8 mouse cellular contexts compared by ENCODE assay signal in genomic region chr19:4865147-4865546, GRCm38 (mm10). TPM values are rescaled to one million over a fixed set of nuclear protein-coding genes. Genes with fewer than 3 reads are reported as not detected.
A peak's percentile ranks its signal among the peaks of the same experiment; 100 is the strongest.
DNase-seq lines count a peak whose midpoint lies in the region; ATAC-seq and TF ChIP-seq lines count a peak whose summit lies in the region.

No protein-coding gene starts in this region.

- H3K9ac ChIP-seq in forebrain, embryonic 12.5 days = no peak overlapping the region

- H3K36me3 ChIP-seq in forebrain, embryonic 12.5 days (replicated peaks) = no peaks in the 10 kb centered on the region; the same call in 1 of the 2 replicates
- H3K36me3 ChIP-seq in myocyte (ENCODE audit: control insufficient read depth, insufficient read depth) = no peaks in the 10 kb centered on the region

- H3K4me3 ChIP-seq in forebrain, embryonic 12.5 days (replicated peaks) = no peak overlapping the region
- no peak overlapping the region for H3K4me3 ChIP-seq in myocyte

- WGBS in forebrain, embryonic 12.5 days = 11% methylated on average over 17 of the region's 17 CpGs

- H3K27ac ChIP-seq in forebrain, embryonic 12.5 days = no peak overlapping the region

- H3K27me3 ChIP-seq in forebrain, embryonic 12.5 days = peaks cover 21% of the 10 kb centered on the region; the same call in 1 of the 2 replicates
- no peaks in the 10 kb centered on the region for H3K27me3 ChIP-seq in myocyte (ENCODE audit: control insufficient read depth, insufficient read depth, insufficient read length)

- no peak overlapping the region for H3ac ChIP-seq in myocyte (ENCODE audit: control insufficient read depth, insufficient read length)

- peak; percentile 61 to 68 for DNase-seq in adrenal gland, adult (ENCODE audit: inconsistent age in 2 of 2, low spot score in 1 of 2)
- DNase-seq in adrenal gland, adult 8-10 months = no peak
- DNase-seq in A20 (ENCODE audit: low read depth, low spot score) = peak; percentile 30
- peak; percentile 59 for DNase-seq in kidney, postnatal 14 days
- DNase-seq in left cerebral cortex, postnatal 14 days (ENCODE audit: low spot score in 2 of 2) = no peak
- no peak for DNase-seq in frontal cortex, postnatal 14 days (ENCODE audit: low spot score in 2 of 2)

- ATAC-seq in forebrain, embryonic 12.5 days (ENCODE audit: low FRiP score) = no peak

- H3K4me2 ChIP-seq in forebrain, embryonic 12.5 days = peak overlapping the region; percentile 25; the same call in 1 of the 2 replicates
- H3K4me2 ChIP-seq in myocyte (ENCODE audit: low read depth) = no peak overlapping the region

- no peaks in the 10 kb centered on the region for H3K9me3 ChIP-seq in forebrain, embryonic 12.5 days

- peaks cover 5% of the 10 kb centered on the region; the same call in 1 of the 2 replicates for H3K4me1 ChIP-seq in forebrain, embryonic 12.5 days

- no peak for TF ChIP-seq POLR2A in myocyte (IDR thresholded peaks at IDR 0.05; ENCODE audit: insufficient read length, low read depth)

- H3K79me2 ChIP-seq in myocyte (ENCODE audit: control insufficient read depth, insufficient read depth) = no peaks in the 10 kb centered on the region

- intact Hi-C loops in left cerebral cortex, postnatal 14 days (cut with DNase I) = no loop called here

TF ChIP-seq in myocyte, 11 proteins besides CTCF, POLR2A, EP300 and RAD21:
- TF ChIP-seq TCF12 (IDR thresholded peaks at IDR 0.05; ENCODE audit: insufficient read depth, poor library complexity, severe bottlenecking) (no peak), POLR2AphosphoS2 (IDR thresholded peaks at IDR 0.05; ENCODE audit: insufficient read length, low read depth) (peak; percentile 73)

RNA-seq across cellular contexts. Expression of gene Ctsf, which starts 10.2 kb away (rescaled TPM):
- total RNA-seq in adrenal gland, adult 8-10 months (2022) = 100 to 1,000 TPM; 412 to 672 (median 540) TPM
- polyA plus RNA-seq in forebrain, embryonic 12.5 days (2016; fragmentation: Nextera tagmentation; extraction: Ambion mirVana) = 30.0 and 30.9 TPM in 2 replicates
- 6.6 TPM for polyA plus RNA-seq in myocyte (2012; fragmentation: generic; extraction: Trizol)
- total RNA-seq in left cerebral cortex, postnatal 14 days (2021) = 100 to 1,000 TPM; 115 to 120 TPM

RNA-seq across cellular contexts. Expression of gene Actn3, which starts 12.6 kb away (rescaled TPM):
- total RNA-seq in adrenal gland, adult 8-10 months (2022) = 1 to 10 TPM in 1 of 4 experiments, under 1 TPM in 3; 0.46 to 1.5 (median 0.75) TPM
- polyA plus RNA-seq in forebrain, embryonic 12.5 days (2016; fragmentation: Nextera tagmentation; extraction: Ambion mirVana) = 1.2 and 1.3 TPM in 2 replicates
- polyA plus RNA-seq in myocyte (2012; fragmentation: generic; extraction: Trizol) = 418 TPM
- total RNA-seq in left cerebral cortex, postnatal 14 days (2021) = 1 to 10 TPM; 2.8 to 3.0 TPM

RNA-seq across cellular contexts. Expression of gene Zdhhc24, which starts 13.3 kb away (rescaled TPM):
- 10 to 100 TPM; 26.3 to 35.8 (median 29.2) TPM for total RNA-seq in adrenal gland, adult 8-10 months (2022)
- 17.4 and 17.5 TPM in 2 replicates for polyA plus RNA-seq in forebrain, embryonic 12.5 days (2016; fragmentation: Nextera tagmentation; extraction: Ambion mirVana)
- 9.3 TPM for polyA plus RNA-seq in myocyte (2012; fragmentation: generic; extraction: Trizol)
- total RNA-seq in left cerebral cortex, postnatal 14 days (2021) = 10 to 100 TPM; 27.7 to 29.0 TPM

RNA-seq across cellular contexts. Expression of gene Ccdc87, which starts 26.0 kb away (rescaled TPM):
- under 1 TPM; 0.15 to 0.59 (median 0.29) TPM for total RNA-seq in adrenal gland, adult 8-10 months (2022)
- 0.19 TPM in 2 replicates for polyA plus RNA-seq in forebrain, embryonic 12.5 days (2016; fragmentation: Nextera tagmentation; extraction: Ambion mirVana)
- 0.04 TPM for polyA plus RNA-seq in myocyte (2012; fragmentation: generic; extraction: Trizol)
- total RNA-seq in left cerebral cortex, postnatal 14 days (2021) = 1 to 10 TPM; 2.1 to 2.2 TPM

RNA-seq across cellular contexts. Expression of gene Ccs, which starts 26.0 kb away (rescaled TPM):
- total RNA-seq in adrenal gland, adult 8-10 months (2022) = 100 to 1,000 TPM; 101 to 198 (median 175) TPM
- polyA plus RNA-seq in forebrain, embryonic 12.5 days (2016; fragmentation: Nextera tagmentation; extraction: Ambion mirVana) = 34.6 and 37.9 TPM in 2 replicates
- polyA plus RNA-seq in myocyte (2012; fragmentation: generic; extraction: Trizol) = 40.4 TPM
- total RNA-seq in left cerebral cortex, postnatal 14 days (2021) = 10 to 100 TPM; 33.5 to 33.7 TPM

Comparison
In these comparisons a context has a peak if more than half of its experiments do, and no peak if none do; other contexts are left out.
1. DNase-seq: peak in adrenal gland, adult (2 of 2), A20 (single experiment) and kidney, postnatal 14 days (single experiment); none in adrenal gland, adult 8-10 months (single experiment), left cerebral cortex, postnatal 14 days (0 of 2) and frontal cortex, postnatal 14 days (0 of 2).